Mouse (Mus musculus): ENCODE data around the gene Vmn2r20. TPM values are rescaled to one million over a fixed set of nuclear protein-coding genes. Genes with fewer than 3 reads are reported as not detected.
A peak's percentile ranks its signal among the peaks of the same experiment; 100 is the strongest.
"Not testable (repeated sequence)": the region's sequence is repeated elsewhere in the genome, so short reads cannot be mapped to it uniquely, and the experiment has no call there.

Gene Vmn2r20
- not detected in 2 replicates for polyA plus RNA-seq (2015; fragmentation: Nextera tagmentation; extraction: Ambion mirVana)

DNA sequence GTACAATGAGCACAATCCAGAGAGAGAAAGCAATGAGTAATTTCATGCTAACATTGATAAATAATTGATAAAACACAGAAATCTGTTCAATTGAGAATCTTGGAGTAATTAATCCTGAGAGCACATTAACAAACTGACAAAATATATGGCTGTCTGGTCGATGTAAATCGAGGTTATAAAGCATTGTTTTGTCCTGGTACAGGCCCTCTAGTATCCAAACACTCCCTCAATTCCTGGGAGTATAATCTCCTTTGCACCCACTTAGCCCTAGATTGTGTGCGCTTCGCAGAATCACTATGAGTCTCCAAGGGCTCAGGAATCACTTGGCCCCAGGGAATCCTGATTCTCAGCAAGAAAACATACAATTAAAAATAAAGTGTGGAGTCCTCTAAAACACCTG is at the start of gene Vmn2r20:
Gene Vmn2r20 (minus strand): TSS at position 101 of the 400 bp plus-strand sequence.
- H3K9me3 ChIP-seq (replicated peaks; ENCODE audit: control insufficient read depth, low read length); H3K9ac ChIP-seq (ENCODE audit: low read depth, low read length); H3K4me2 ChIP-seq (ENCODE audit: low read depth, low read length); H3K27me3 ChIP-seq (ENCODE audit: control insufficient read depth, insufficient read depth, low read depth, low read length); H3K4me1 ChIP-seq (ENCODE audit: control insufficient read depth, low read depth, low read length); H3K4me3 ChIP-seq (ENCODE audit: low read depth, low read length); H3K36me3 ChIP-seq (ENCODE audit: control insufficient read depth, insufficient read depth); ATAC-seq (ENCODE audit: low read depth); H3K27ac ChIP-seq (ENCODE audit: low read length): not testable (repeated sequence)
- no CpG with 5 or more reads among the region's 4 CpGs for WGBS (ENCODE audit: insufficient replicate concordance)

DNA sequence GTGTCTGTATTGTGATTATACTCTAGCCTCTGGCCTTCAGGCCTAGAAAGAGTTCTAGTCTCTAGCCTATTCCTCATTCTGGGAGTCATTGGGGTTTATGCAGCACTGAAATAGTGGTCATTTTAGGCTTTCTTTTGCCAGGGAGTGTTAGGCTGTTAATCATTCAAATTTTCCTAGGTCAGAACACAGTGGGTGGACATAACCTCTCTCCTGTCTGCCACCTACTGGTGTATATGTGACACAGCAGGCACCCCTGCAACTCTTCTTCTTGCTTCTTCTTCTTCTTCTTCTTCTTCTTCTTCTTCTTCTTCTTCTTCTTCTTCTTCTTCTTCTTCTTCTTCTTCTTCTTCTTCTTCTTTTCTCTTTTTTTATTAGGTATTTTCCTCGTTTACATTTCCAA is 6.5 kb upstream of the Vmn2r20 start:
- H3K27me3 ChIP-seq (ENCODE audit: control insufficient read depth, insufficient read depth, low read depth, low read length); H3K36me3 ChIP-seq (ENCODE audit: control insufficient read depth, insufficient read depth); H3K9ac ChIP-seq (ENCODE audit: low read depth, low read length); H3K4me3 ChIP-seq (ENCODE audit: low read depth, low read length); H3K4me2 ChIP-seq (ENCODE audit: low read depth, low read length); H3K27ac ChIP-seq (ENCODE audit: low read length); H3K9me3 ChIP-seq (replicated peaks; ENCODE audit: control insufficient read depth, low read length); H3K4me1 ChIP-seq (ENCODE audit: control insufficient read depth, low read depth, low read length): not testable (repeated sequence)
- WGBS (ENCODE audit: insufficient replicate concordance) = no CpG with 5 or more reads among the region's 1 CpGs
- ATAC-seq (ENCODE audit: low read depth) = peak; percentile 16; the same call in 1 of the 2 replicates

DNA sequence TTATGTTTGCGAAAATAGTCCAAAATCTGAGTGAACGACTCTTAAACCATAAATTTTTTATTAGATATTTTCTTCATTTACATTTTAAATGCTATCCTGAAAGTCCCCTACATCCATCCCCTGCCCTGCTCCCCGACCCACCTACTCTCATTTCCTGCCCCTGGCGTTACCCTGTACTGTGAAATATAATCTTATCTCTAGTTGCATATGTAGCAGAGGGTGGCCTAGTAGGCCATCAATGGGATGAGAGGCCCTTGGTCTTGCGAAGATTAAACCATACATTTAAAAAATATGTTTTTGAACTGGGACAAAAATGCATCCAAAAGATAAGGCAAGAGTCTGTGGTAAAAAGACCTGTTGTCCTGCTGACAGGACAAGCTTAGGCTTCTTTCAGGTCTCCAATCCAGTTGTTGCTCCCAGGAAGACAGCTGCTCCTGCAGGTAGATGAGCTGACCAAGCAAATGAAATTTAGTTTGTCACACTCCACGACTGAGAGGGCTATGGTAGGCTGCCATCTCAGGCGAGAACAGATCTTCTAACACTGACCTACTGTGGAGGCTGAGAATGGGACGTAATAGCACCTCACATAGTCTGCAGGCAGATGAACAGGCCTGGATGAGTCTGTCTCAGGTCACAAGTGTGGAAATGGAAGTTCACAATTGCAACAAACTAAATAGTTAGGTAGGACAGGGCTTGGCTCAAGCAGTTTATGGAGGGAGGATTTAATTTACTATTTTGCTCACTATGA is 10.8 kb downstream of the Vmn2r20 start:
- H3K36me3 ChIP-seq (ENCODE audit: control insufficient read depth, insufficient read depth) = not testable (repeated sequence)

DNA sequence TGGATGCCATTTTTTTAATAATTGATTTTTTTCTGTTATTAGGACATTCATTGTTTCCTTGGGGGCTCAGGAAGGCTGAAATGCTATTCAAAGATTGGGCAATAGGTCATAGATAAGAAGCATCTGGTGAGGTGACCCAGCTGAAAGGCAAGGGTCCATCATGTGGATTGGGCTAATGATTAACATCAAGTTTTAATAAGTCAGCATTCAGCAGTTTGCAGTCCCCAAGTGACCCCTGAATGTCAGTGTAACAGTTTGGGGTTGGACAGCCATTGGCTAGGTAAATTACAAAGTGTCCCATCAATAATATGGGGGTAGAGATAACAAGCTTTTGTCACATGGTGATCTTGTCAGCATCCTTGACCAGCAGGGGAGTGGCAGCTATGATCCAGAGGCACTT is 29.1 kb downstream of the Vmn2r20 start:
- not testable (repeated sequence) for ATAC-seq (ENCODE audit: low read depth); H3K27me3 ChIP-seq (ENCODE audit: control insufficient read depth, insufficient read depth, low read depth, low read length); H3K36me3 ChIP-seq (ENCODE audit: control insufficient read depth, insufficient read depth); H3K4me2 ChIP-seq (ENCODE audit: low read depth, low read length); H3K9me3 ChIP-seq (replicated peaks; ENCODE audit: control insufficient read depth, low read length); H3K27ac ChIP-seq (ENCODE audit: low read length); H3K9ac ChIP-seq (ENCODE audit: low read depth, low read length); H3K4me1 ChIP-seq (ENCODE audit: control insufficient read depth, low read depth, low read length); H3K4me3 ChIP-seq (ENCODE audit: low read depth, low read length)

More for the DNA sequence above, 10.8 kb downstream of the Vmn2r20 start:
- H3K4me2 ChIP-seq (ENCODE audit: low read depth, low read length); H3K27ac ChIP-seq (ENCODE audit: low read length); H3K27me3 ChIP-seq (ENCODE audit: control insufficient read depth, insufficient read depth, low read depth, low read length); H3K9me3 ChIP-seq (replicated peaks; ENCODE audit: control insufficient read depth, low read length); H3K4me1 ChIP-seq (ENCODE audit: control insufficient read depth, low read depth, low read length); H3K9ac ChIP-seq (ENCODE audit: low read depth, low read length); H3K4me3 ChIP-seq (ENCODE audit: low read depth, low read length): not testable (repeated sequence)
- WGBS (ENCODE audit: insufficient replicate concordance) = no CpG with 5 or more reads among the region's 8 CpGs
- peak; percentile 81 for ATAC-seq (ENCODE audit: low read depth)

- no peak overlapping the region for H3K4me2 ChIP-seq (ENCODE audit: low read depth, low read length)
- H3K9ac ChIP-seq (ENCODE audit: low read depth, low read length) = no peak overlapping the region
- no peaks in the 10 kb centered on the region for H3K27me3 ChIP-seq (ENCODE audit: control insufficient read depth, insufficient read depth, low read depth, low read length)
- 78% methylated on average over 1 of the region's 1 CpGs for WGBS (ENCODE audit: insufficient replicate concordance)
- H3K36me3 ChIP-seq (ENCODE audit: control insufficient read depth, insufficient read depth) = no peaks in the 10 kb centered on the region
- H3K9me3 ChIP-seq (replicated peaks; ENCODE audit: control insufficient read depth, low read length) = no peaks in the 10 kb centered on the region
- no peak for ATAC-seq (ENCODE audit: low read depth)
- H3K27ac ChIP-seq (ENCODE audit: low read length) = no peak overlapping the region
- no peak overlapping the region for H3K4me3 ChIP-seq (ENCODE audit: low read depth, low read length)
- H3K4me1 ChIP-seq (ENCODE audit: control insufficient read depth, low read depth, low read length) = no peaks in the 10 kb centered on the region
Observed at GRCm38 (mm10) chr6:123346141-123346540, 71.8 kb downstream of the Vmn2r20 start.

DNA sequence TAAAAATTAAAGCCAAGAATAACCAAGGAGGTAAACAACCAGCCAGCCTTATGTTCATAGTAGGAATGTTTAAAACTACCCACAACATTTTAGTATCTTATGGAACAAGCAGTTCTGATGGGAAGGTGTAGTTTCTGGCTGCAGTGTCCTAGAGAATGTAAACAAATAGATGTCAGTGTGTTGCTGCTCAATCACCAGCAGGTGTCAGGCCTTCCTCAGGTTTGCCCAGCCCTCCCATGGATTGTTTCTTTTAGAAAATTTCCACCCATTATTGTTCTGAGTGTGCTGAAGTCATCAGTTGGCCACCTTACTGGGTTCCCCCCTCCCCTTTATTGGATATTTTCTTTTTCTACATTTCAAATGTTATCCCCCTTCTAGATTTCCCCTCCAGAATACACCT is 77.8 kb downstream of the Vmn2r20 start:
- Histone ChIP-seq H3K9ac (ENCODE audit: low read depth, low read length) (no peak overlapping the region), H3K27me3 (ENCODE audit: control insufficient read depth, insufficient read depth, low read depth, low read length) (no peaks in the 10 kb centered on the region)
- peak; percentile 37 for ATAC-seq (ENCODE audit: low read depth)

GRCm38 (mm10) chr6:123332503-123332902 is 85.4 kb downstream of the Vmn2r20 start:
- Histone ChIP-seq H3K27ac (ENCODE audit: low read length) (no peak overlapping the region), H3K4me2 (ENCODE audit: low read depth, low read length) (no peak overlapping the region), H3K36me3 (ENCODE audit: control insufficient read depth, insufficient read depth) (no peaks in the 10 kb centered on the region), H3K27me3 (ENCODE audit: control insufficient read depth, insufficient read depth, low read depth, low read length) (no peaks in the 10 kb centered on the region), H3K4me3 (ENCODE audit: low read depth, low read length) (no peak overlapping the region), H3K4me1 (ENCODE audit: control insufficient read depth, low read depth, low read length) (no peaks in the 10 kb centered on the region), H3K9me3 (replicated peaks; ENCODE audit: control insufficient read depth, low read length) (no peaks in the 10 kb centered on the region), H3K9ac (ENCODE audit: low read depth, low read length) (no peak overlapping the region)
- ATAC-seq (ENCODE audit: low read depth) = no peak
- WGBS (ENCODE audit: insufficient replicate concordance) = 51% methylated on average over 2 of the region's 2 CpGs

More for the DNA sequence above, 77.8 kb downstream of the Vmn2r20 start:
- no peak overlapping the region for H3K27ac ChIP-seq (ENCODE audit: low read length)
- no peaks in the 10 kb centered on the region for H3K9me3 ChIP-seq (replicated peaks; ENCODE audit: control insufficient read depth, low read length)
- no peaks in the 10 kb centered on the region for H3K4me1 ChIP-seq (ENCODE audit: control insufficient read depth, low read depth, low read length)
- no peak overlapping the region for H3K4me3 ChIP-seq (ENCODE audit: low read depth, low read length)
- H3K4me2 ChIP-seq (ENCODE audit: low read depth, low read length) = no peak overlapping the region
- no peaks in the 10 kb centered on the region for H3K36me3 ChIP-seq (ENCODE audit: control insufficient read depth, insufficient read depth)

Other genes with a start within 250 kb of the Vmn2r20 start
- gene Clec4b2, start 245.2 kb downstream of the Vmn2r20 start, polyA plus RNA-seq (2015; fragmentation: Nextera tagmentation; extraction: Ambion mirVana) = 0.22 and 0.45 TPM in 2 replicates
- 20.2 and 22.1 TPM in 2 replicates for gene Clec4n, start 188.3 kb downstream of the Vmn2r20 start, polyA plus RNA-seq (2015; fragmentation: Nextera tagmentation; extraction: Ambion mirVana)
- gene Clec4d, start 156.0 kb downstream of the Vmn2r20 start, polyA plus RNA-seq (2015; fragmentation: Nextera tagmentation; extraction: Ambion mirVana) = 0.62 and 0.68 TPM in 2 replicates
- gene Clec4e, start 128.2 kb downstream of the Vmn2r20 start, polyA plus RNA-seq (2015; fragmentation: Nextera tagmentation; extraction: Ambion mirVana) = 1.4 and 1.6 TPM in 2 replicates
- not detected in 2 replicates for gene Vmn2r19, start 109.8 kb downstream of the Vmn2r20 start, polyA plus RNA-seq (2015; fragmentation: Nextera tagmentation; extraction: Ambion mirVana)
- not detected in 2 replicates for gene Vmn2r21, start 115.3 kb upstream of the Vmn2r20 start, polyA plus RNA-seq (2015; fragmentation: Nextera tagmentation; extraction: Ambion mirVana)
- not detected in 2 replicates for gene Vmn2r22, start 232.6 kb upstream of the Vmn2r20 start, polyA plus RNA-seq (2015; fragmentation: Nextera tagmentation; extraction: Ambion mirVana)